Mouse (Mus musculus) right cerebral cortex, postnatal 25 days (tissue): ENCODE results near the gene Slc4a11.

Experiments
- DNase-seq: peaks from one replicate; pipeline ENCODE4 v3.0.0; 2022

Slc4a11 gene

DNA sequence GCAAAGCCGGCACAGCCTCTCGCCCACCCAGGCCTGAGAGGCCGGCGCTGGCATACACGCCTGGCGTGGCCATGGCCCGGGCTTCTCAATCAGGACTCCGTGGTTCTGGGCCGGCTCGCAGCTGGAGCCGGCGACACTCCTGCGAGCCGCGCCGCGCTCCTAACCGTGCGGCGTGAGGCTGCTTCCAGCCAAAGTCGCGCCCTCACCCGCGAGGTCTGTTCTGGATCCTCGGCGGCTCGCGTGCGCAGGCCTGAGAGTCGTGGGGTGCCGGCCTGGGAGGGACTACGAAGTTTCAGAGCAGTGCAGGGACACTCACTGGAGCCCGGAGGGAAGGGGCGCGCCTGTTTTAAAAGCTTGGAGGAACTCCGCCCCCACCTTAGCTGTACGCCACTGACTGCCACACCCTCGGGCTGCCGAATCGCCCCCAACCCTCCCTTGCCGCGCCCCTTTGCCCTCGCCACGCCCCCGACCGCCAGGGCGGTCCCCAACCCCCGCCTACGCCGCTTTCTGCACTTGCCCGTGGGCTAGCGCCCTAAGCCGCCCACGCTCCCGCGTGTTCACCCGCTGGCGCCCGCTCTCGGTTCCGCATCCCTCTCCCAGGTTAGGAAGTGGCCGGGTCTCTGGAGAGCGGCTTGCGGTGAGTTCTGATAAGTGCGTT lies at the start of gene Slc4a11:
Slc4a11 (minus strand) TSS at position 367 of the 658 bp plus-strand sequence.
- DNase-seq: peak; percentile 30

DNA sequence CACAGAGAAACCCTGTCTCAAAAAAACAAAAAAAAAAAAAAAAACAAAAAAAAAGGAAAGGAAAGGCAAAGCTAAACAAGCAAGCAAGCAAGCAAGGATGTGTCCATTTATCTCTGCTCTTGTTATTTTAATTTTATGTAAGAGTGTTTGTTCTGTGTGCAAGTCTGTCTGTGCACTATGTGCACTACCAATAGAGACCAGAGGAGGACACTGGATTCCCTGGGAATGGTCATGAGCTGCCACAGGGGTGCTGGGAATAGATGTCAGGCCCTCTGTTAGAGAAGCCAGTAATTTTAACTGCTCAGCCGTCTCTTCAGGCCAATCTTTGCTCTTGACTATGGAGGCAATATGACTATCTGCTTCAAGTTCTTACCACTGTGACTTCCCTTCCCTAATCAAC lies 46.3 kb upstream of the Slc4a11 start:
- DNase-seq: no peak

DNA sequence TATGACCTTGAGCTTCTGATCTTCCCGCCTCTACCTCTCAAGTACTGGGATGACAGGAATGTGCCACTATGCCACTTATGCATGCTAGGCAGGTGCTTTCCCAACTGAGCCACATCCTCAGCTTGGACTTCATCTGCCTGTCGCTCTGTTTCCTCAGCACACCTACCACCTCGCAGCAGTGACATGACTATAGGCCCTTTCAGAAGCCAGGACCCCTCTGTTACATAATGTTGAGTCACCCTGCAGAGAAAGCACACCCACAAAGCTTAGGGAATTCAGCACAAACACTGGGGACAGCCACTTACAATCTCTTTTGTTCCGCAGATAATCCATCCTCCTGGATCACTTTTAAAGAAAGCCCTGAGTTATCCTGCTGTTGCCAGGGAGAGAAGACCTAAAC lies 42.8 kb upstream of the Slc4a11 start:
- DNase-seq: no peak

DNA sequence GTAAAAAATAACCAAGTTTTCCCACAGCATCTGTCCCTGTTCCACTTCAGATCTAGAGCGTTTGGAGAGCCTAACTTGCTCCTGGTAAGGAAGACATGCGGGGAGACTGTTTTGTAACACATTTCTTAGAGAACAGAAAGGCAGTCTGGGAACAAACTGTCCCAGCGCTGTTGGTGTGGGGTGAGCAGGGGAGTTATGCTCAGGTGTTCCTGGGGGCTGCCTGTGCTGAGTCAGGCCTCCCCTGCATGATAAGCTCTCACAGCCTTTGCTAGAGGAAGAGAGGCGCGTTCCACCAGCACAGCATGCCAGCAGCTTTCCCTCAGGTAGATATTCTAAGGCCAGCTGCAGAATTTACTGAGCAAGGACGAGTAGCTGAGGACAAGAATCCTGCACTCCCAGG lies 40.7 kb upstream of the Slc4a11 start:
- DNase-seq: peak; percentile 42

DNA sequence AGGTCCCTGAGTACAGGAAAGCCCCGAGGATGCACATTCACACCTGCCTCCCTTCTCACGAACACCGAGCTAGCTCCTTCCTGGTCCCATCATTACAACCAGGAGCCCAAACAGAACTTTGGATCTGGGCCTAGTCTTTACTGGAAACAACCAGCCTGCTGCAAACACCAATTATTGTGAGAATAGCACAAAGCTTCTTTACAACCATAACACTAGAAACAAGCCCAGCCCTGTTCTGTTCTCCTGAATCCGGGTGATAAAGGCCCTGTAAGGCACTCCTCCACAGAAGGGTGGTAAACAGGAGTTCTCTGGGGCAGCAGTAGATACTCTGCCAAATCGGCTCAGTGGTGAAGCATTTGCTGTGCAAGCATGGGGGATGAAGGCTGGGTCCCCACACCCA lies 38.0 kb upstream of the Slc4a11 start:
- no peak for DNase-seq

DNA sequence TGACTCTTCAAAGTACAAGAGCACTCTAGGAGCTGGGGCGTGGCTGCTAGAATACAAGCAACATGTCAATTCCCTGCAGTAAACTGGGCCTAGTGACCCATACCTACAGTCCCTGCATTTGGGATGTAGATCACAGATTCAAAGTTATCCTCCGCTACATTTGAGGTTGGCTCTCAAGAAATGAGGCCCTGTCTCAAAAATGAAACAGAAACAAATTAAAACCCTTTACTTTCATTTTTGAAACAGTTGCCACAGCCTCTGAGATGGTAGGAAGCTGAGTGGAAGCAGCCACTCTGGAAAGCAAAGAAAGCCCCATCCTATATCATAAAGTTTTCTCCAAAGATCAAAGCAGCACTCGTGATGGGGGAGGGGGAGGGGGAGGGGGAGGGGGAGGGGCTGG lies 36.1 kb upstream of the Slc4a11 start:
- DNase-seq: no peak

DNA sequence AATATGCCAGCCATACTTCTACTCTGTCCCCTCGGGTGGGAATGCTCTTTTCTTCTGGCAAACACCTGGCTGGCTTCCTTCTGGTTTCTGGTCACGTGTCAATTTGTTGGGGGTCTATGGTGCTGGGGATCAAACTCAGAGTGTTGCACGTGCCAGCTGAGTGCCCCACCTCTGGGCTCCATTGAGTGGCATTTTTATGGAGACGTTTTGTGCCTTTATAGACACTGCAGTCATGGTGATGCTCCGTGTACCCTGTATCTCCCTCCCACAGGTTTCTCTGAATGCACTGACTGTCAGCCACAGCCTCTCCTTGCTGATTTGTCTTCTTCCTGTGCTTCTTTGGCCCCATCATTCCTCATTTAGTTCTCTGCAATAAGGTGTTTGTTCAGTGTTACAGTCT lies 34.5 kb upstream of the Slc4a11 start:
- DNase-seq: no peak

DNA sequence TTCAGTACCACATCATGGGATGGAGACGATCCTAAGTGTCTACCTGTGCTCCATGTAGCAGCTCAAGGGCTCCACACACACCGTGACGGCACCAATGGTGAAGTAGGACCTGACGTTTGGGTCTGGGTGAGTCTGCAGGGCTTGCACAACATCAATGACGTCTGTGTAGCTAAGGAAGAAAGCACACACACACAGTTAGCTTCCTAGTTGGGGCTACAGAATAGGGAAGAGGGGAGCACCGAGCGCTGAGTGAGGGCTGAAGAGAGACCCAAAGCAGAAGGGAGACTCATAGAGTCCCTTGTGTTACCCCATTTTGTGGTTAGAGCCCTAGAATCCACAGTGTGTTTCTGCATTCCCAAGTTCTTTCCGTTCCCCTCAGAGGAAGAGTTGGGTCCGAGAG lies 33.4 kb upstream of the Slc4a11 start:
- no peak for DNase-seq

DNA sequence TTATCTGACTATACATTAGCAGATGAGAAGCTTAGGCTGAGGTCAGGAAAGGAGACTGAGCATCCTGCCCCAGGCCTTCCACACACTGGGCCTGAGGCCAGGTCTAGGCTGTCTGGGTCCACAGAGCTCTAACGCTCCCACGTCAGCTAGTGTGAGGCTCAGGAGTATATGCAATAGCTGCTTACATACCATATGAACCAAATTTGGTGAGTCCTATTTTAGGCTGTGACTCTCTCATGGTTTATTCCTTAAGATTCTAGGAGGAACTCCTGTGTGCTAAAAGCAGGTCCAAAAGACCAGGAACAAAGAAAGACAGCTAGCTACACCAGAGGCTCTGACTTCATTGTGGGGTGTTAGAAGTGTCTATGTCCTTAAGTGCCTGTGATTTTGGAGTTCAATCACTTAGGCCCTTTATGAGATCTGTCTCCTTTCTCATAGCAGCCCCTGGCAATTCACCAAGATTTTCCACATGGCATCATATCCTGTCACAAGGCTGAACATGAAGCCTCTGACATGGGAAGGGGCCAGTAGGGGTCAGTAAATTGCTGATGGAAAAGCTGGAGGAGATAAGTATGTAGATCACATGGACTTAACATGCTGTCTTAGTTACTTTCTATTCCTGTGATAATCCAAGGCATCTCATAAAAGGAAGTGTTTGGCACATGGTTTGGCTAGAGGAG lies 31.7 kb upstream of the Slc4a11 start:
- DNase-seq: no peak

DNA sequence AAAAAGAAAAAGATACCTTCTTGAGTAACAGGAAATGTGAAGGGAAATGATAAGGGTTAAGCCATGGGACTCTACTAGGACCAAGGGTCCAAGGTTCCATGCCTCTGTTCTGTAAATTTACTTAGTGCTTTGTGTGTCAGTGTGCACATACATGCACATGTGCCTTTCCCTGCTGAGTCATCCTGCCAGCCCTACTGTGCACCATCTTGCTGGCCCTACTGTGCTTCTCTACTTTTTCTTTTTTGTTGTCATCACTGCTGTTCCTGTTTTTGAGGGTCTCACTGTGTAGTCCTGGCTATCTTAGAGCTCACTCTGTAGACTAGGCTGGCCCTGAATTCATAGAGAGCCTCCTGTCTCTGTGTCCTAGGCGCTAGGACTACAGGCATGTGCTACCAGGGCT lies 30.4 kb upstream of the Slc4a11 start:
- DNase-seq: no peak

DNA sequence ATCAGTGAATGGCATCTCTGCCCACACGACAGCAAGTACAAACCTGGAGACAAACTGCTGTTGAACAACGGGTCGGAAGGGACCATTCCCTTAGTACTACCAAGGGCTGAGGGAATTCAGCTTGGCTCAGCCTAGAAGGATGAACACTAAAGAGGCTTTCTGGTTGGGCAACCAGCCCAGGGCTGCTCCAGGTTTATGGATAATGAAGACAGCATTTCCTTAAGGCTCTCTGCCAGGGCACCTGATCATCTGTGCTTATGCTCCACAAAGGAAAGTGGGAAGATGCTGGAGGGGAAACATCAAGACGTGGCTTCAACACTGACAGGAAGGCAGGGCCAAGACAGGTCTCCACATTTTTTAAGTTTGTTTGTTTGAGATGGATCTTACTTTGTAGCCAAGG lies 27.1 kb upstream of the Slc4a11 start:
- no peak for DNase-seq

DNA sequence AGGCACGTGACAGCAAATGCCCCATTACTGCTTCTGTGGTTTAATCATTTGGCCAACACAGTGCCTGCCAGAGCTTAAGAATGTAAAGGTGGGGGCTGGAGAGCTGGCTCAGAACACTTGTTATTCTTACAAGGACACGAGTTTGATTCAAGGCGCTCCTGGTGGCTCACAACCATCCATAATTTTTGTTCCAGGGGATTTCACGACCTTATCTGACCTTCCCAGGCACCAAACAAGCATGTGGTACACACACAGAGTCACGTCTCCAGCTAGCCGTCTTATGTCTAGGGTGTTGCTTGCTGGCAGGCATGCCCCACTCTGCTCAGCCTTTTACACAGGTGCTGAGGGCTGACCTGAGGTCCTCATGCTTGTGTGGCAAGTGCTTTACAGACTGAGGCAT lies 20.6 kb upstream of the Slc4a11 start:
- DNase-seq: no peak

DNA sequence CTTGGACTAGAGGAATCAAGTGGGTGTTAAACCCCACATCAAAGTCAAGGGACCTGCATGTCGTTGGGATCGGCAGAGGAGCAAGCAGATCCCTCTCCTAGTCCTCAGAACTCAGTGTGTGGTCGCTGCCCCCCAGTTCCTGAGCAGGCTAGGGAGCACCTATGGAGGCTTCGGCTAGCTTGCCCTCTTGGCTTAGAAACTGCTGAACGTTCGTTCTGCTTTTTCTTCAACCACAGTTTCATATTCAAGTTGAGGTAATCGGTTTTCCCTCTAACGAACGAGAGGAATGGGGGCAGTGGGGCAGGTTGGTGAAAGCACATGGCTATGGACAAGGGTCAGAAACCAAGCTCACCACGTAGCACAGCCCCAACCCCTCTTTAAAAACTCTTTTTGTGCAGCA lies 9.7 kb upstream of the Slc4a11 start:
- no peak for DNase-seq

DNA sequence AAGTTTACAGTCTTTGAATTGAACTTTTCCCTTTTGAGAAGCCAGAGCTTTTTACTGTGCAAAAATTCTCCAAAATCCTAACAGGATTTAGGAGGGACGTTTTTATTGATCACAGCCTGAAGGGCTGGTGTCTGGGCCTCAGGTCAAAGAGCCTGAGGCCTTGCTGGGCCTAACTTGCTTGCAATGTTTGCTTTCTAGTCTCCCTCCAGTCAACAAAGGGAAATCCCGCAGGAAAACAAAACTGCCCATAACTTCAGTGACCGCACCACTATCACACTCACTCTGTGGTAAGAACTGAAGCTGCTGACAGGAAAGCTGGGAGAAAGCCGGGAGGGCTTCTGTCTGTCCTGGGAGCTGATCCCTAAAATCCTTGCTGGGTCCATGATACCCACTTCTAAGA lies 9.3 kb upstream of the Slc4a11 start:
- no peak for DNase-seq

DNA sequence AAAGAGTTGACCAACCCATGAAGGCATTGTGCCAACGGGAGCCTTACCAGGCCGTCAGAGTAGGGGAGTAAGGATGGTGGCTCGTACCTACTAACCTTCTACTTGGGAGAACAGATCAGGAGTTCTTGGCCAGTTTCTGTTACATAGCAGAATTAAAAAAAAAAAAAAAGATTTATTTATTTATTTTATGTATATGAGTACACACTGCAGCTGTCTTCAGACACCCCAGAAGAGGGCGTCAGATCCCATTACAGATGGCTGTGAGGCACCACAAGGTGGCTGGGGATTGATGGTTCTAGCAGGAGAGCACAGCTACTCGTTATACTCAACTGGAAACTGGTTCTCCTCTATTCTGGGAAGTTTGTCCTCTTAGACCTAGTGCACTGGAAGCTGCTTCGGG lies 7.9 kb upstream of the Slc4a11 start:
- no peak for DNase-seq

DNA sequence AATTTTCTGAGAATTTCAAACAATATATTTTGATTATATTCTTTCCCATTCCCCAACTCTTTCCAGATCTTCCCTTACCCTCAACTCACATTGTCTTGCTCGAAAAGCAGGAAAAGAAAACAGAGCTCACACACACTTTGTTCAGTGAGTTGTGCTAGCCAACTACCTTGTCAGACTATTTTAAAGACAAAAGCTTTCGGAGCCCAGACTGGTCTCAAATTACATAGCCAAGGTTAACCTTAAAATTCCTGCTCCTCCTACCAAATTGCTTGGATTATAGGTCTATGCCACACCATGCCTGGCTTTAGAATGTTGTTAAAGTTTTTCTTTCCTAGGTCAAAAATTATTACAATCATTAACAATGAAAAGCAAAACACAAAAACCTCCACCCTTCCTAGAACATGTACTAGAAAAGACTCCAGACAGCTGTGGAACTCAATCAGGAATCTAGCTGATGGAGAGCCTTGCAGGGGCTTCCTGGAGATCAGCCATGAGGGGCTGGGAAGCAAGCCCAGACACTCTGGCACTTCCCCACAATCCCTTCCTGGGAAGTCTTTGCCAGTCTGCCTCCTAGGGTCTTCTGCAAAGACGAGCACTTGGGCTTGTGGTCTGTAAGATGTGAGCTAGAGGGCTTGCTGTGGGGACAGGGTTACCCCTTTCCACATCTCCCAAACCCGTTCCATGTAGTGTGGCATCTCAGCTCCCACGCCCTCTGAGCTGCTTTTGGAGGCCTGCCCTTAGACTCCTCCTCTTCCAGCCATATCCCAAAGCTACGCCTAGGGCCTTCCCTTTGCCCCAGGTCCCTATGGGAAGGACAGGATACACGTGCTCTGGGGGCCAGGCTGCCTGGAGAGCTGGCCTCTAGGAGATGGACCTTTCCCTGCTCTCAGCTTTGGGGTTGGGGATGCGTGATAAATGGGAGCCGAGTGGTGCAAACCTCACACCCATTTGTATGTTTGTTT lies 7.0 kb upstream of the Slc4a11 start:
- DNase-seq: no peak

DNA sequence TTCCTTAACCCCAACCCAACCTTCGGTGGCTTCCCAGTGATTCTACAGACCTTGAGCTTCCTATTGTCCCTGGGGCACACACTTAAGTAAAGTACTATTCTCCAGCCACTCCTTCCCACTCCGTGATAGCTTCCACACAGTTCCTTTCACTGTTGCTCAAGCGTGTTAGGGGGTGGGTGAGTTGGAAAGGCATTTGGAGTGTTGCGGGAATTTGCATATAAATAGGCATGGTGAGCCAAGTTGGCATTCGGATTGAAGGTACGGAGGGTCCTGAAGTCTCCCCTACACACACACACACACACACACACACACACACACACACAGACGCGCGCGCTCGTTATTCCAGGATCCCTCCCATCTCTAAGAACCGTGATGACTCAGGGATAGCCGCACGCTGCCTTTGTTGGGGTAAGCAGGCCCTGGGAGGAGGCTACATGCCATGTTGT lies 525 bp upstream of the Slc4a11 start:
- DNase-seq: peak; percentile 29

DNA sequence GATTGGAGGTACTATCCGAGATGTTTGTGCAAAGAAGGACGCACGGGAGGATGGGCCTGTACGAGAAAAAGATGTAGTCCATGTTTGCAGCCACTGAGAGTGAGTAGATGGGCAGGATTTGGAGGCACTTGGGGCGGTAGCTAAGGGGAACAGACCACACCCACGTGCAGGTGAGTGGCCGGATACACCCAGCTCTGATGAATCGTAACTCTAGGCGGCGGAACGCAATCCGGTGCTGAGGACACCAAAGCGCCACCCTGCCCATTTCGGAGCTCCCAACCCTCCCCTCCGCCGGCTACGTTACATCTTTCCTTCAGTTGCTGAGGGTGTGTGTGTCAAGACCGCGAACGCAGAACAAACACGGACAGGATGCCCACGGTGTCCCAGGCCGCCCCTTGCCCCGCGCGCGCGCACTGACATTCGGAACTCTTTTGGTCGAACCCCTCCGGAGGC lies 593 bp downstream of the Slc4a11 start:
- DNase-seq: no peak

DNA sequence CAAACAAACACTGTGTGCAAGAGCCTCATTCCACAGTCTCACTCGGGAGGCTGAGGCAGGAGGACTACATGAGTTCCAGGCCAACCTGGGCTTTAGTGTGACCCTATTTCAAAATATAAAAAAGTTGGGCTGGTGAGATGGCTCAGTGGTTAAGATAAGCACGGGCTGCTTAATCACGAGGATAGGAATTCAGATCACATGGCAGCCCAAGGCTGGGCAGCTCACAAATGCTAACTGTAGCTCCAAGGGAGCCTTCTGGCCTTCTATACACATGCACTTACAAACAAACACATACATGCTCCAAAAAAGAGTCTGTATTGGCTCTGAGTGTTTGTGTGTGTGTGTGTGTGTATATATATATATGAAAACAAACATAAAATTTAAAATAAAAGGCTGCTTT lies 3.8 kb downstream of the Slc4a11 start:
- DNase-seq: no peak

DNA sequence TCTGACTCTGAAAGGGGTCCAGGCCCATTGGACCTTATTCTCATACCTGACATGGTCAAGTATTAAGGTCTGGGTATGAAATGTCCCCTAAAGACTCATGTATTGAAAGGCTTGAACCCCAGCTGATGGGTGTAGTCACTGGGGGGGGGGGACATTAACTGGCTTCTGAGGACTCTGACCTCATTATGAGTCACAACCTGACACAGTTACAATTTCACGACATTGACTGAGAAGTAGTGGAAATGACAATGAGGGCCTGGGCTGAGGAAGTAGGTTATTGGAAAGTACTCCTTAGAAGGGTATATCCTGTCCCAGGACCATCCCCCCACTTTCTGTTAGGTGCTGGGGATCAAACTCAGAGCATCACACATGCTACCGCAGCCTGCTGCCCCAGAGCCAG lies 8.3 kb downstream of the Slc4a11 start:
- no peak for DNase-seq

DNA sequence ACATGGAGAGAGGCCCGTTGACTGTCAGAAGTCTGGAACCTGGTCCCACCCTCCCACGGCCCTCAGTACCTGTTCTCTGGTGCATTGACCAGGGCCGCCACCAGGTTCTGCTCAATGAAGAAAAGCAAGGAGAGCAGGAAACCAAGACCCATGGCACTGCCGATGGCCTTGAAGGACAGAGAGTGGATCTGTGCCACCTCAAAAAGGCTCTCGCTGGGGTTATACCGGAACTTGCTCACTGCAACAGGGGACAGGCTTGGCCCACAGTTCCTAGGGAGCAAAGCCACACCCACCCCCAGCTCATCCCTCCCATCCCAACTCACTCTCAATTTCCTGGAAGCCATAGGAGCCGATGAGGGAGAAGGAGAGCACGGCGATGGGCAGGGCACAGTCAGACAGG lies 11.9 kb downstream of the Slc4a11 start:
- DNase-seq: no peak

DNA sequence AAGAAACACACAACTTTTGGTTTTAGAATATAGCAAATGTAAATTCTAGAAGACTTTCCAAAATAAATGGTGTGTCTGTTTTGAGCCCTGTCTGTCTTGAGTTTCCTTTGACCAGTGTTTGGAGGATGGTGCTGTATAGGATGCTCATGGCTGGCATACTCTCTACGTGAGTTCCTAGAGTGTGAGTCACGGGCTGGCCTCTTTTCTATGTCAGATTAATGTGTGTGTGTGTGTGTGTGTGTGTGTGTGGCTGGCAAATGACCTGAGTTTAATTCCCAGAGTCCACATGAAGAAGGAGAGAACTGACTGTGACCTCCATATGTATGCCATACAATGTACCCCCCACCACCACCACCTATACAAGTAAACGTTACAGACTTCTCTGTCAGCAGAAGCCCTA lies 15.8 kb downstream of the Slc4a11 start:
- no peak for DNase-seq

DNA sequence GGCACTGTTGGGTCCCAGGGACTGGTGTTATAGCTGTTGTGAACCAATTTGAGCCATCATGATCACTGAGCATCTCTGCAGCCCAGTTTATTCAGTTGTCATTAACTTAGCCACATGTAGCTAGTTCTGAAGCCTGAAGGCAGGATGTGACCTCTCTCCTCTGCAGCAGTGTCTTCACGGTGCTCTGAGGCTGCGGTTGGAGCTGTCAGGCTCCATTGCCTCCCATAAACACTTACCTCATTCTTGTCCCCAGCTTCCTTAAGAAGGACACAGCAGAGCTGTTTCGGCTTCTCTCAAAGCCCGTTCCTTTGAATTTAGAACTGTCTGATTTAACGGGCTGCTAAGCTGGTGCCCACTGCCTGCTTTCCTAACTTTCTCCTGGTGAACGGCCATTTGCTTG lies 17.4 kb downstream of the Slc4a11 start:
- no peak for DNase-seq

DNA sequence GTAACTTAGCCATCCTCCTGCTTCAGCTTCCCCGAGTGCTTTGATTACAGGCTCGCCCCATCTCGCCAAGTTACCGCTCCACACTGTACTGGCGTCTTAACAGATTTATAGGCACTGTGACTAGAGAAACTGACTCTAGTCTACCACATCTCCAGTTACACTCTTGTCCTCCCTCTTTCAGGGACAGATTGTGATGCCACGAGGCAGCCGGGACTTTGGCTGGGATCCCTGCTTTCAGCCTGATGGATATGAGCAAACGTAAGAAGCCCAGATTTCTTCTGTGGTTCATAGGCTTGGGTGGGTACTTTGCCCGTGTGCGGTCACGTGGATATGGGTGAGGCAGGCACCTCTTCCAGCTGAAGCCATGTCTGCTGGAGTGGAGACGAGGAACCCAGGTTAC lies 18.2 kb downstream of the Slc4a11 start:
- DNase-seq: no peak
